Mouse (Mus musculus) lung, postnatal 10 days (tissue): ENCODE data around the gene Pskh1.

ENCODE experiments used
- DNase-seq: peaks from one replicate; pipeline ENCODE4 v3.0.0; 2021

The Pskh1 gene

GRCm38 (mm10) chr8:105900180-105900940, at the start of gene Pskh1:
TSS of gene Pskh1 (plus strand) at chr8:105900441.
- DNase-seq = peak; percentile 94

- DNase-seq = no peak
Observed at GRCm38 (mm10) chr8:105850611-105851010, 49.6 kb upstream of the Pskh1 start.

DNA sequence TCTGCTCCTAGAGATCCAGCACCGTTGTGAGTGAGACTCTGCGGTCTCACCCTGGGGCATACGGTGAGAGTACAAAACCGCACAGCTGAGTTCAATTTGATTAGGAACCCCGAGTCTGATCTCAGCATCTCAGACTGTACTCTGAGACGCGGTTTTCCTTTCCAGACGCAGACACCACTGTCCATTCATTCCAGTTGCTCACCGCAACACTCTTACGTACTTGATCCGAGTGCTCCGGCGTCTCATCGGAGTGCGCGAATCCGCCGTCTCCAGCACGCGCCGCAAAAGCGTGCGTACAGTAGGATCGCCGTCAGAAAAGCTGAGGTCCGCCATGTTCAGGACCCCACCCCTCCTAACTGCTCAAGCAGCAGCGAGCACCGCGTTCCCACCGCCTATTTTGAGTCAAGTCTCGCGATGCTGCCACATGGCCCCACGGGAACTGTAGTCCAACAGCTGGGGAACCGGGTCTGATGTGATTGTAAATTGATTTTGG, 48.5 kb upstream of the Pskh1 start:
- DNase-seq = peak; percentile 94

- no peak for DNase-seq
Observed at GRCm38 (mm10) chr8:105852146-105852729, 48.0 kb upstream of the Pskh1 start.

DNA sequence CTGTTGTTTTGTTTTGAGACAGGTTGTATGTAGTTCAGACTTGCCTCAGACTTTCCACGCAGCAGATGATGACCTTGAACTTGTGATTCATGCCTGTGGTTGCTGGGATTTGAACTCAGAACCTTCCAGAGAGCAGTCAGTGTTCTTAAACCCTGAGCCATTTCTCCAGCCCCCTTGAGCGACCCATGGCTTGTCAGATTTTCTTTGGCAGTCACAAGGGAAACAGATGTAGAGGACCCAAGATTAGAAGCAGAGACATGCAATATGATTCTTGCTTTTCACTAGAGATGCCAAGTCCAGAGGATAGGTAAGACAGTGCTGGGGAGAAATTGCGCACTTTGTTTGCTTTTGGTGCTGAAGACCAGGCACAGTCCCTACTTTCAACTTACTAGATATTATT, 47.1 kb upstream of the Pskh1 start, which contains the start of gene Cenpt:
Gene Cenpt (minus strand): TSS at position 101 of the 400 bp plus-strand sequence.
- DNase-seq = no peak

DNA sequence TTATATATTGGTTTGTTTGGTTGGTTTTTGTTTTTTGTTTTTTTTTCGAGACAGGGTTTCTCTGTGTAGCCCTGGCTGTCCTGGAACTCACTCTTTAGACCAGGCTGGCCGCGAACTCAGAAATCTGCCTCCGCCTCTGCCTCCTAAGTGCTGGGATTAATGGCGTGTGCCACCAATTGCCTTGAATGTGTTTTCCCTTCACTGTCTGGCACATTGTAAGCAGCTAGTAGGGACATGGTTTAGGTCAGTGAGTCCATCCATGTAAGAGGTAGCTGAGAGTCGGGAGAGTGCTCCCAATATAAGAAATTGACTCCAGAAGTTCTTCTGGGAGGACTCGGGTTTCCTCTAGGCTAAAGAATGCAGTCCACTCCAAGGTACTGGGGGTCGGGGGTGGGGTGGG, 45.9 kb upstream of the Pskh1 start:
- no peak for DNase-seq

DNA sequence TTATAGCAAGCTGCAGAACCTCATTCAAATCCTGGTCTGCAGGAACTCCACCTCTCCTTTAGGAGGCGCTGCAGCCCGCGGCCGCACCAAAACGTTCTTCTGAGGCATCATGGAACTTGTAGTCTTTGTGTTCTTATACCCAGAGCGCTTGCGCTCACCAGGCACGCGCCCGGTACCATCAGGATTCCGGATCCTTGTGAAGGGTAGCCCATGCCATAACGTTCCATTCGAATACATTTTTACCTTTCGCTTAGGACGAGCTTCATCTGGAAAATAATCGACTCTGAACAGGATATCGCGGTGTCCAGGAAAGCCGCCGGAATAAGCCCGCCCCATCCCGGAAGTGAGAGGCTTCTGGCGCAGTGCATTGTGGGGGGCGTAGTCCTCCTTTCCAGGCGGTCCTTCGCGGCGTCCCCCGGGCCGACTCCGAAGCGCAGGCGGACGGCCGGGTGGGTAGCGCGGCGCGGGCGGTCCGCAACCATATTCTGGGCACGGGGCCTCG, 45.5 kb upstream of the Pskh1 start, which contains the start of gene Thap11:
Gene Thap11 (plus strand): TSS at position 418 of the 502 bp plus-strand sequence.
- DNase-seq = peak; percentile 97

DNA sequence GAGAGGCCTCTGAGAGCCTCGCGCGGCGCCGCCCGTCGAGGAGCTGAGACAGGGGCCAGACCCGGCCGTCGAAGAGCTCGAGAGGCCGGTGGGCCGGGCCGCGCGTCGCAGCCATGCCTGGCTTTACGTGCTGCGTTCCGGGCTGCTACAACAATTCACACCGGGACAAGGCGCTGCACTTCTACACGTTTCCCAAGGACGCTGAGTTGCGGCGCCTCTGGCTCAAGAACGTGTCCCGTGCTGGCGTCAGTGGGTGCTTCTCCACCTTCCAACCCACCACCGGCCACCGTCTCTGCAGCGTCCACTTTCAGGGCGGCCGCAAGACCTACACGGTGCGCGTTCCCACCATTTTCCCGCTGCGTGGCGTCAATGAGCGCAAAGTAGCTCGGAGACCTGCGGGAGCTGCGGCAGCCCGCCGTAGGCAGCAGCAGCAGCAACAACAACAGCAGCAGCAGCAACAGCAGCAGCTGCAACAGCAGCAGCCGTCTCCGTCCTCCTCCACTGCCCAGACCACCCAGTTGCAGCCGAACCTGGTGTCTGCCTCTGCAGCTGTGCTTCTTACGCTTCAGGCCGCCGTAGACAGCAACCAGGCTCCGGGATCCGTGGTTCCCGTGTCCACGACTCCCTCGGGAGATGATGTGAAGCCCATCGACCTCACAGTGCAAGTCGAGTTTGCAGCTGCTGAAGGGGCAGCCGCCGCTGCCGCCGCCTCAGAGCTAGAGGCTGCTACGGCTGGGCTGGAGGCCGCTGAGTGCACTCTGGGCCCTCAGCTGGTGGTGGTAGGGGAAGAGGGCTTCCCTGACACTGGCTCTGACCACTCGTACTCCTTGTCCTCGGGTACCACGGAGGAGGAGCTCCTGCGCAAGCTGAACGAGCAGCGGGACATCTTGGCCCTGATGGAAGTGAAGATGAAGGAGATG, 44.7 kb upstream of the Pskh1 start:
- DNase-seq = peak; percentile 59

- DNase-seq = no peak
Observed at GRCm38 (mm10) chr8:105856168-105856835, 43.9 kb upstream of the Pskh1 start.

- DNase-seq = no peak
Observed at GRCm38 (mm10) chr8:105858495-105858894, 41.7 kb upstream of the Pskh1 start.

GRCm38 (mm10) chr8:105859314-105859713, 40.9 kb upstream of the Pskh1 start:
- no peak for DNase-seq

DNA sequence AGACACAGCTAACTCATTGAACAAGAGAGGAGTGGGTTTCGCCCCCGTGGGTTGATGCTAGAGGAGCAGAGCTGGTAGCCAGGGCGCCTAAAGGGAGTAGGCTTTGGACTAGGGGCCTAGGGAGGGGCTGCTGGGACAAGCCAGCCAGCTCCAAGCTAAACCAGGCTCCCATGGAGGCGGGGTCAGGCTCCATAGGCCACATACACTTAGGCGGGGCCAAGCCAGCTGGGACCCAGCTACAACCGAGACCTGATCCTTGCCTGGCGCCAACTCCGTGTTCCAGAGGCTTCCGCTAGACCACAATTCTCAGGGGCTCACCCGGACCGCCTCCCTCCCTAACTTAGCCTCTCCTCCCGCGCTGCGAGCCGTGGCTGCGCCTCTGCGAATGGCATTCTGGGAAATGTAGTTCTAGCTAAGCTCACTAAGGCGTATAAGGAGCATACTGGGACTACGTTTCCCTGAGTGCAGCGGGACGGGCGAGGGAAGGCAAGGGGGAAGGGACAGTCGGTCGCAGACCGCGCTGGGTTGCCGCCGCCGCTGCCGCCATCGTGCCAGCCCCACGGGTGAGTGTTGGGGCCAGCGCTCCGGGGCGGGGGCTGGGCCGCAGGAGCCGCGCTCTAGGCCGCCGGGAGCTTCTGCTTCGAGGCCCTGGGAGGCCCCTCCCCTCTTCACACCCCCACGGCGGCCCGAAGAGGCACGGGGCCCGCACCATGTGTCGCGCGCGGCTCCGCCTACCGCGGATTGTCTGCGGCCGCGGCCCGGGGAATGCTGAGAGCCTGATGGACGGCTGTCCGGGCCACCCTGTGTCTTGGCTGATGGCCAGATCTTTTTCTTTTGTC, 39.9 kb upstream of the Pskh1 start, which contains the start of gene Nutf2:
Gene Nutf2 (plus strand): TSS at position 438 of the 839 bp plus-strand sequence.
- DNase-seq = peak; percentile 98

DNA sequence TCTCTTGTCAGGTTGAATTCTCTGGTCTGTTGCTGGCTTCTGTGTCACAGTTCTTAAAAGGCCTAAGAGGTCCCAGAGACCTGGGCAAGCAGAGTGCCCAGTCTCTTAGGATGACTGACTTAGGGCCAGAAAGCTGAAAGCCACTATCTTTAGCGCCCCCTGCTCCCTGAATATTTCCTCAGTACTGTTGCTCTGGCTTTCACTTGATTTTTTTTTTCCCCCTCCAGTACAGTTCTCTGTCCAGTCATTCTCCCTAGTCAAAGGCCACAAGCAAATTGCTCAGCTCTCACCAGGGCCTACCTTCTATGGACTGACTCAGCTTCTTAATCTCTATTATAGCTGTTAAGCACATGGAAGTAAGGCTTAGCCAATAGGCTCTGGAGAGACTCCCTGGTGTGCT, 38.3 kb upstream of the Pskh1 start:
- peak; percentile 44 for DNase-seq

DNA sequence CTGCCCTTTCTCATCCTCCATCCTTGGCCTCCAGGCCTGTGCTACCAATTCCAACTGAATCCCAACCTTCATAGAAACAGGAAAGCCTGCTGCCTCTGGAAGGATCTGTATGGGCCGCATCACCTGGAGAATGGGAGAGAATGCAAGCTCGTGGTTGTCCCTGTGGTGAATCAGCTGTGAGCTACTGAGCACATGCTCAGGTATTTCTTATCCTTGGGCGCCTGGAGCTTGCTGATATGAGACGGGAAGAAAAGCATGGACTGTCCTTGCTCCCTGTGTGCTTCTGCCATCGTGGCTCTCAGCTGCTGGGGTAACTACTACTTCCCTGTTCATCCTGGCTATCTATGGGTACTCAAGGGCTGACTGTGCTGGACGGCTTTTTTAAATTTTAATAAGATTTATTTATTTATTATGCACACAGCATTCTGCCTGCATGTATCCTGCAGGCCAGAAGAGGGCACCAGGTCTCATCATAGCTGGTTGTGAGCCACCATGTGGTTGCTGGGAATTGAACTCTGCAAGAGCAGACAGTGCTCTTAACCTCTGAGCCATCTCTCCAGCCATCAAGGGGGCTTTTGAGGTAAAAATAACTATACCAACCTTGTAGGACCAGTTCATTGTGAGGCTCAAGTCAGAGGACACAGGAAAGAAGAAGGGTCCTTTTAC, 33.7 kb upstream of the Pskh1 start:
- no peak for DNase-seq

DNA sequence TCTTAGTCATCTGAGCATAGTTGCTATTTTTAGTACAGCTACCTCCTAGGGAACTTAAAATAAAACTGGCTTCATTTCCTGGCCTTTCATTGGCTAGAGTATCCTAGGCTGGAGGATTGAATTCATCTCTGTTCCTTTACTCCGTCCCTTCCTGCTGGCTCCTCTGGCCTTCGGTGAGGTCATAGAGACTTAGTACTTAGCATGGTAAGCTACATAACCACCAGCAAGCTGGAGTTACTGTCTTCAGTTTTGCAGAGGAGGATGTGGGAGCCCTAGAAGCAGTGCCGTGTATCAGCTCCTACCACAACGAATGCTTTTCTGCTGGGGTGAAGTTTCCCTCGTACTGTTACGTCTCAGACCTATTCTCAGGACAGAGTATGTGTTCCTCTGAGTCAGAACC, 25.9 kb upstream of the Pskh1 start:
- DNase-seq = no peak

GRCm38 (mm10) chr8:105880754-105881520, 19.3 kb upstream of the Pskh1 start, which contains the start of gene Edc4:
TSS of gene Edc4 (plus strand) at chr8:105880881.
- peak; percentile 94 for DNase-seq

DNA sequence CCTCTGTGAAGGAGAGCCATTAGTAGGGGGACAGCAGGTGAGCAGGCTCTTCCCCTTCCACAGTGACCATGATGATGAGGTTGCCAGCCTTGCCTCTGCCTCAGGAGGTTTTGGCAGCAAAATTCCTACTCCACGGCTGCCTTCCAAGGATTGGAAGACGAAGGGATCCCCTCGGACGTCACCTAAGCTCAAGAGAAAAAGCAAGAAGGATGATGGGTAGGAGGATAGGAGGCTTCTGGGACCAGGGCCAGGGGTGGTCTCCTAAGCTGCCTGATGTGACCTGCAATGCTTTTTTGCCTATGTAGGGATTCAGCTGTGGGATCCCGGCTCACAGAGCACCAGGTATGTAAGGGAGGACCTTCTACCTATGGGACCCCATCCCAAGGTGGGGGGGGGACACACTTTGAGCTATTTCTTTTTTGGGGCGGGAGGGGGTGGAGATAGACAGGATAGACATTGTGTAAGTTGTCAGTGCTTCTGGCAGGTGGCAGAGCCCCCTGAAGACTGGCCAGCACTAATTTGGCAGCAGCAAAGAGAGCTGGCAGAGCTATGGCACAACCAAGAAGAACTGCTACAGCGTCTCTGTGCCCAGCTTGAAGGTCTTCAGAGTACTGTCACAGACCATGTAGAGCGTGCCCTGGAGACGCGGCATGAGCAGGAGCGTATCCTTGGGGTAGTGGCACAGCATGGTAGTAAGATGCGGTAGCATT, 10.3 kb upstream of the Pskh1 start:
- DNase-seq = no peak

DNA sequence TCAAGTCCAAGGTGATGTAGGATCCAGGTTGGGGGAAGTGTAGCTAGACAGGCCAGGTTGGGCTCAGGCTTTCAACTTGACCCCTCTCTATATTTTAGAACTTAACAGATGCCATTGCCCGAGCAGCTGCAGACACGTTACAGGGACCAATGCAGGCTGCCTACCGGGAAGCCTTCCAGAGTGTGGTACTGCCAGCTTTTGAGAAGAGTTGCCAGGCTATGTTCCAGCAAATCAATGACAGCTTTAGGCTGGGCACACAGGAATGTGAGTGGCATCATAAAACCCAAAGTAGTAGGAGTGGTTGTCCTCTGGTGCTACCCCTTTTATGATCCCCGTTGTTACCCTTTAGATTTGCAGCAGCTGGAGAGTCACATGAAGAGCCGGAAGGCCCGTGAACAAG, 9.4 kb upstream of the Pskh1 start:
- no peak for DNase-seq

- DNase-seq = peak; percentile 22
Observed at GRCm38 (mm10) chr8:105892432-105892831, 7.8 kb upstream of the Pskh1 start.
